Mouse (Mus musculus): ENCODE data around the gene Fermt1.

DNA sequence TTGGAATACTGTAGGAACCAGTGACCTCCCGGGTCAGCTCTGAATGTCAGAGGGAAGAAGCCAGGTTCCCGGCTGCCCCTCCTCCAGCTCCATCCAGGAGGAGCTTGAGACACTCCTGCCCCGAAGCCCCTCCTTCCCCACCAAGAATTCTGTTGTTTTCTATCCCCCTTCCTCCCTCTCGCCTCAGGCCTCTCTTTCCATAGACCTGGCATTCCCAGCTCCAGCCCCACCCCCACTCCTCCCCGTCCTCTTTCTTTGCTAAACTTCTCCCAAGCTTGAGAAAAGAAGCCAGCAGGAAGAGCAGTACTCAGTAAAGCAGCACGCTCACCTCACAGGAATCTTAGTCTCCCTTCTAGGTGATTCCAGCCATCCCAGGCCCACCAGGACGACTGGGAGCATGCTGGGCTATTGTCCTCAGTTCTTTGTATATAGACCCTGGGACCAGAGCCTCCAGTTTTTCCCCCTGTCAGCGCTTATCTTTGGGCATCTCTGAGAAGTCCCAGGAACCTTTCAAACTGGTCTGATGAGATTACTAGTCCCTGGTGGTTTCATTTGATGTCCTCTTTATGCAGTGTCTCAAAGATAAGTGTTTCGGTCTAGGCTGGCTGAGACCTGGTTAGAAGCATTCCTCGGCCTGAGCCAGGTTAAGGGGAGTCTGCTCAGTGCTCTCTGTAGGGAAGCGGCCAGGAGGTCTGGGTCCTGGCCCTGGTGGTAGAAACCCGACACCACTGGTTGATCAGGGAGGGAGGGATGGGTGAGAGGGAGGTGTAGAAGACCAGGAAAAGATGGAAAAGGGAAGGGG, 64.7 kb downstream of the Fermt1 start, which contains the start of gene Lrrn4:
- no peak for TF ChIP-seq CTCF (IDR thresholded peaks at IDR 0.05; ENCODE audit: low read depth)
- no peak for TF ChIP-seq EP300 (optimal IDR thresholded peaks at IDR 0.05)
